Mouse (Mus musculus): ENCODE results near the gene Pcnx. TPM values are rescaled to one million over a fixed set of nuclear protein-coding genes. Genes with fewer than 3 reads are reported as not detected.
"Not testable (repeated sequence)": the region's sequence is repeated elsewhere in the genome, so short reads cannot be mapped to it uniquely, and the experiment has no call there.

The Pcnx gene
- polyA plus RNA-seq, 1 experiment from 2014 or later, result 2.3 TPM

- H3K27ac ChIP-seq (ENCODE audit: low read length); H3K27me3 ChIP-seq (ENCODE audit: control insufficient read depth, insufficient read depth, low read depth, low read length); H3K4me2 ChIP-seq (ENCODE audit: low read depth, low read length); H3K9me3 ChIP-seq (replicated peaks; ENCODE audit: control insufficient read depth, low read length); H3K4me3 ChIP-seq (ENCODE audit: low read depth, low read length); H3K9ac ChIP-seq (ENCODE audit: low read depth, low read length); H3K36me3 ChIP-seq (ENCODE audit: control insufficient read depth, insufficient read depth); H3K4me1 ChIP-seq (ENCODE audit: control insufficient read depth, low read depth, low read length): not testable (repeated sequence)
- no CpG with 5 or more reads among the region's 6 CpGs for WGBS (ENCODE audit: insufficient replicate concordance)
- 0 out of 2 replicates have a peak, but pooled peaks have one; percentile 35 for ATAC-seq (ENCODE audit: low read depth)
Measured at GRCm38 (mm10) chr12:82033524-82033923, 173.7 kb downstream of the Pcnx start.

- H3K27me3 ChIP-seq (ENCODE audit: control insufficient read depth, insufficient read depth, low read depth, low read length); H3K9me3 ChIP-seq (replicated peaks; ENCODE audit: control insufficient read depth, low read length); H3K4me2 ChIP-seq (ENCODE audit: low read depth, low read length); H3K9ac ChIP-seq (ENCODE audit: low read depth, low read length); H3K27ac ChIP-seq (ENCODE audit: low read length); H3K4me3 ChIP-seq (ENCODE audit: low read depth, low read length); H3K4me1 ChIP-seq (ENCODE audit: control insufficient read depth, low read depth, low read length); ATAC-seq (ENCODE audit: low read depth); H3K36me3 ChIP-seq (ENCODE audit: control insufficient read depth, insufficient read depth): not testable (repeated sequence)
- no CpG with 5 or more reads among the region's 6 CpGs for WGBS (ENCODE audit: insufficient replicate concordance)
Measured at GRCm38 (mm10) chr12:82033973-82034372, 174.2 kb downstream of the Pcnx start.

GRCm38 (mm10) chr12:82044078-82044477, 184.3 kb downstream of the Pcnx start:
- not testable (repeated sequence) for H3K27me3 ChIP-seq (ENCODE audit: control insufficient read depth, insufficient read depth, low read depth, low read length); H3K4me3 ChIP-seq (ENCODE audit: low read depth, low read length); H3K36me3 ChIP-seq (ENCODE audit: control insufficient read depth, insufficient read depth); H3K4me2 ChIP-seq (ENCODE audit: low read depth, low read length); H3K9me3 ChIP-seq (replicated peaks; ENCODE audit: control insufficient read depth, low read length); H3K4me1 ChIP-seq (ENCODE audit: control insufficient read depth, low read depth, low read length); H3K9ac ChIP-seq (ENCODE audit: low read depth, low read length); H3K27ac ChIP-seq (ENCODE audit: low read length); ATAC-seq (ENCODE audit: low read depth)
- WGBS (ENCODE audit: insufficient replicate concordance), result no CpG with 5 or more reads among the region's 4 CpGs

Other genes starting within 250 kb of the Pcnx start
- 0.18 and 0.44 TPM in 2 replicates for gene Ttc9, start 228.8 kb upstream of the Pcnx start, polyA plus RNA-seq (2015; fragmentation: Nextera tagmentation; extraction: Ambion mirVana)
- 0.08 and 0.14 TPM in 2 replicates for gene Map3k9, start 78.8 kb upstream of the Pcnx start, polyA plus RNA-seq (2015; fragmentation: Nextera tagmentation; extraction: Ambion mirVana)